Mouse (Mus musculus): ENCODE results near the gene Gm5244. TPM values are rescaled to one million over a fixed set of nuclear protein-coding genes. Genes with fewer than 3 reads are reported as not detected.

Gm5244 gene
- polyA plus RNA-seq, 1 experiment from 2014 or later: not detected

DNA sequence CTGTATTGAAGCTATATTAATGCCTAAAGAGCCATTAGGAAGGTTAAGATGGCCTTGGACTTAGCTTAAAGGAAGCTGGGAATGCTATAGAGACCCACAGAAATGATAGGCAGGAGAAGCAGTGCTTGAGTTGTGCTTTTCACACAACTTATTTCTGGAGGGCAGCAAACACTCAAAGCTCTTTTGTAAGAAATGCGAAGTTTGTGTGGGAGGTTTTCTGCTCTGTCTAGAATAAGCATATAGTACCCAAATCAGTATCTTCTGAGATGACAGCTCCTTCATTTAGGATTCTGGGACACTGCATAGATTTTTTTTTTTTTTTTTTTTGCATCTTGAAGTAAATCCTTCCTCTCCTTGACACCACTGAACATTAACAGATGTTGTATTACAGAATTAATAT, 8.0 kb upstream of the Gm5244 start:
- H3K27me3 ChIP-seq (ENCODE audit: control insufficient read depth, insufficient read depth, low read length): no peaks in the 10 kb centered on the region
- no peak for ATAC-seq (replicated peaks; ENCODE audit: insufficient number of reproducible peaks, low FRiP score, low TSS enrichment)
- no peaks in the 10 kb centered on the region for H3K9me3 ChIP-seq (replicated peaks; ENCODE audit: control insufficient read depth, low read length)
- no peak overlapping the region for H3K9ac ChIP-seq (ENCODE audit: low read depth, low read length)
- WGBS (ENCODE audit: insufficient replicate concordance): 76% methylated on average over 1 of the region's 1 CpGs
- no peak overlapping the region for H3K27ac ChIP-seq (ENCODE audit: low read depth, low read length)
- no peak overlapping the region for H3K4me3 ChIP-seq (ENCODE audit: low read depth, low read length)
- no peaks in the 10 kb centered on the region for H3K36me3 ChIP-seq (ENCODE audit: control insufficient read depth, insufficient read depth, low read length)
- H3K4me2 ChIP-seq: no peak overlapping the region
- no peaks in the 10 kb centered on the region for H3K4me1 ChIP-seq (ENCODE audit: control insufficient read depth, insufficient read depth, low read length)

DNA sequence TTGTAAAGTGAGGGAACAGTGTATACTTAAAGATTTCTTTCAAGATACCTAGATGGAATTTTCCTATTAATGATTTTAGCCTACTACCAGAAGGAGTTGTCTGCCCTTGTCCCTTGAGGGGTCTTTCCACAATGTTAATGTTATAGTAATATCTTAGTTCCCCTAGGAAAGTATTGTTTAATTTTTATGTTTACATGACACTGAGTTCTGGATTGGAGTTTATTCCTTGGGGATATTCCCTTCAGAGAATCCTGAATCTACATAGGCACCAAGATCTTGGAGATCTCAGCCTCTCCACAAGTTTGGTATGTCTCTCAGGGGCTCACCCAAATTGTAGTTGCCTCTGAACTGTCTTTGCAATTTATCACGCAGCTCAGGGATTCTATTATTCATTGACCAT, 10.5 kb downstream of the Gm5244 start, which contains the start of gene Olfr1444:
TSS of gene Olfr1444 (plus strand) at position 301 of the 400 bp plus-strand sequence.
- ATAC-seq (replicated peaks; ENCODE audit: insufficient number of reproducible peaks, low FRiP score, low TSS enrichment): no peak
- Histone ChIP-seq H3K27me3 (ENCODE audit: control insufficient read depth, insufficient read depth, low read length) (no peaks in the 10 kb centered on the region), H3K4me2 (no peak within 1 kb of the TSS), H3K4me3 (ENCODE audit: low read depth, low read length) (no peak within 1 kb of the TSS), H3K27ac (ENCODE audit: low read depth, low read length) (no peak within 1 kb of the TSS), H3K9ac (ENCODE audit: low read depth, low read length) (no peak within 1 kb of the TSS), H3K36me3 (ENCODE audit: control insufficient read depth, insufficient read depth, low read length) (no peaks in the 10 kb centered on the region), H3K9me3 (replicated peaks; ENCODE audit: control insufficient read depth, low read length) (no peaks in the 10 kb centered on the region; the same call in 1 of the 2 replicates), H3K4me1 (ENCODE audit: control insufficient read depth, insufficient read depth, low read length) (no peaks in the 10 kb centered on the region)
- 38% methylated on average over 1 of the region's 1 CpGs for WGBS (ENCODE audit: insufficient replicate concordance)

DNA sequence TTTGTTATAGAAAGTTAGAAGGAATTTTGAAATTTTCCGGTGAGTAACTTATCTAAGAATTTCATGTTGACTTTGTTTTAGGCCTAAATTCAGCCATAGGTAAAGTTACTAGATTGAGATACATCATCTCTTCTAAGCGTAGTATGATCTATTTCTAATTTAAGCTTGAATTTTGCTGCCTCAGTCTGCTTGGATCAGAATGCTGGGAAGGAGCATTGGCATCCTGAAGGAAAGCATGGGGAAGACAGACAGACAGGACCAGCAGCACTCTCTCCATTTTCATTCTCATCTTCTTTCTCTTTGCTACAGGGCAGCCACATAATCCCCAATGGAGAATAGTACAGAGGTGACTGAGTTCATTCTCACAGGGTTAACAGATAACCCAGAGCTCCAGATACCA, 37.1 kb downstream of the Gm5244 start, which contains the start of gene Olfr1445:
TSS of gene Olfr1445 (plus strand) at position 301 of the 400 bp plus-strand sequence.
- ATAC-seq (replicated peaks; ENCODE audit: insufficient number of reproducible peaks, low FRiP score, low TSS enrichment): no peak
- H3K27me3 ChIP-seq (ENCODE audit: control insufficient read depth, insufficient read depth, low read length): no peaks in the 10 kb centered on the region
- WGBS (ENCODE audit: insufficient replicate concordance): 74% methylated on average over 2 of the region's 2 CpGs

DNA sequence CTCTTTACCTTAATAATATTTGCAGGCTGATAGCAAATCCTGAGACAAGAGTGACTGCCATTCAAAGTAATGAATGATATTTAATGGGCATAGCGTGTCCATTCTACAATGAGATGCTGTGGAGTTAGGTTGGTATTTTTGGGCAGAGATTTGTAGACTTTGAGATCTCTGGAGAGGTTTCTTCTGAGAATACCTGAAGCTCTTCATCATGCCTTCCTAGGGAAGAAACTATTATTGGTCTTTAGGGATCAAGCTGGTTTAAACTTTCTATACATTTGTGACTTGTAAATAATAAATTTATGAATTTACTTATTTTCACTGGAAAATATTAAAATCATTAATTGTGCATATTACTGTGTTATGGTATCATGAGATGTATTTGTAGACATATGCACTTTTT, 46.9 kb downstream of the Gm5244 start, which contains the start of gene Olfr1446:
TSS of gene Olfr1446 (minus strand) at position 101 of the 400 bp plus-strand sequence.
- H3K27ac ChIP-seq (ENCODE audit: low read depth, low read length): no peak within 1 kb of the TSS
- H3K27me3 ChIP-seq (ENCODE audit: control insufficient read depth, insufficient read depth, low read length): no peaks in the 10 kb centered on the region
- no peaks in the 10 kb centered on the region for H3K36me3 ChIP-seq (ENCODE audit: control insufficient read depth, insufficient read depth, low read length)
- H3K4me1 ChIP-seq (ENCODE audit: control insufficient read depth, insufficient read depth, low read length): no peaks in the 10 kb centered on the region
- ATAC-seq (replicated peaks; ENCODE audit: insufficient number of reproducible peaks, low FRiP score, low TSS enrichment): no peak
- no peak within 1 kb of the TSS for H3K9ac ChIP-seq (ENCODE audit: low read depth, low read length)
- H3K4me2 ChIP-seq: no peak within 1 kb of the TSS
- H3K4me3 ChIP-seq (ENCODE audit: low read depth, low read length): no peak within 1 kb of the TSS
- WGBS (ENCODE audit: insufficient replicate concordance): 65% methylated on average over 1 of the region's 1 CpGs
- H3K9me3 ChIP-seq (replicated peaks; ENCODE audit: control insufficient read depth, low read length): no peaks in the 10 kb centered on the region

More for the DNA sequence above, 37.1 kb downstream of the Gm5244 start, which contains the start of gene Olfr1445:
- Histone ChIP-seq H3K36me3 (ENCODE audit: control insufficient read depth, insufficient read depth, low read length) (no peaks in the 10 kb centered on the region), H3K4me1 (ENCODE audit: control insufficient read depth, insufficient read depth, low read length) (no peaks in the 10 kb centered on the region), H3K27ac (ENCODE audit: low read depth, low read length) (no peak within 1 kb of the TSS), H3K4me2 (no peak within 1 kb of the TSS), H3K9me3 (replicated peaks; ENCODE audit: control insufficient read depth, low read length) (0 out of 2 replicates have a peak, but pooled peaks cover 3% of the 10 kb centered on the region), H3K4me3 (ENCODE audit: low read depth, low read length) (no peak within 1 kb of the TSS), H3K9ac (ENCODE audit: low read depth, low read length) (no peak within 1 kb of the TSS)

Other genes with a start within 250 kb of the Gm5244 start
- 0.09 and 0.49 TPM in 2 replicates for gene Gm4952, start 246.7 kb upstream of the Gm5244 start, polyA plus RNA-seq (2014; fragmentation: Nextera tagmentation; extraction: Ambion mirVana)
- not detected in 2 replicates for gene Glyat, start 213.4 kb upstream of the Gm5244 start, polyA plus RNA-seq (2014; fragmentation: Nextera tagmentation; extraction: Ambion mirVana)
- gene Olfr1442, start 176.2 kb upstream of the Gm5244 start, polyA plus RNA-seq (2014; fragmentation: Nextera tagmentation; extraction: Ambion mirVana): not detected in 2 replicates
- gene Olfr1443, start 168.6 kb upstream of the Gm5244 start, polyA plus RNA-seq (2014; fragmentation: Nextera tagmentation; extraction: Ambion mirVana): not detected in 2 replicates
- gene Keg1, start 150.9 kb upstream of the Gm5244 start, polyA plus RNA-seq (2014; fragmentation: Nextera tagmentation; extraction: Ambion mirVana): not detected in 2 replicates
- 0.48 and 0.54 TPM in 2 replicates for gene Cntf, start 81.0 kb upstream of the Gm5244 start, polyA plus RNA-seq (2014; fragmentation: Nextera tagmentation; extraction: Ambion mirVana)
- 7.2 and 9.3 TPM in 2 replicates for gene Zfp91, start 50.6 kb upstream of the Gm5244 start, polyA plus RNA-seq (2014; fragmentation: Nextera tagmentation; extraction: Ambion mirVana)
- 0.56 and 0.76 TPM in 2 replicates for gene Lpxn, start 50.5 kb upstream of the Gm5244 start, polyA plus RNA-seq (2014; fragmentation: Nextera tagmentation; extraction: Ambion mirVana)
- gene Olfr1444, start 10.6 kb downstream of the Gm5244 start, polyA plus RNA-seq (2014; fragmentation: Nextera tagmentation; extraction: Ambion mirVana): not detected in 2 replicates
- not detected in 2 replicates for gene Olfr1445, start 37.2 kb downstream of the Gm5244 start, polyA plus RNA-seq (2014; fragmentation: Nextera tagmentation; extraction: Ambion mirVana)
- gene Olfr1446, start 46.8 kb downstream of the Gm5244 start, polyA plus RNA-seq (2014; fragmentation: Nextera tagmentation; extraction: Ambion mirVana): not detected in 2 replicates
- gene Olfr1447, start 57.1 kb downstream of the Gm5244 start, polyA plus RNA-seq (2014; fragmentation: Nextera tagmentation; extraction: Ambion mirVana): not detected in 2 replicates
- not detected in 2 replicates for gene Olfr1448, start 77.7 kb downstream of the Gm5244 start, polyA plus RNA-seq (2014; fragmentation: Nextera tagmentation; extraction: Ambion mirVana)
- not detected in 2 replicates for gene Olfr1449, start 84.2 kb downstream of the Gm5244 start, polyA plus RNA-seq (2014; fragmentation: Nextera tagmentation; extraction: Ambion mirVana)
- gene Olfr1450, start 103.6 kb downstream of the Gm5244 start, polyA plus RNA-seq (2014; fragmentation: Nextera tagmentation; extraction: Ambion mirVana): not detected in 2 replicates
- not detected in 2 replicates for gene Olfr1451, start 148.3 kb downstream of the Gm5244 start, polyA plus RNA-seq (2014; fragmentation: Nextera tagmentation; extraction: Ambion mirVana)
- gene Olfr1453, start 181.6 kb downstream of the Gm5244 start, polyA plus RNA-seq (2014; fragmentation: Nextera tagmentation; extraction: Ambion mirVana): not detected in 2 replicates
- gene Olfr1454, start 213.9 kb downstream of the Gm5244 start, polyA plus RNA-seq (2014; fragmentation: Nextera tagmentation; extraction: Ambion mirVana): not detected in 2 replicates